Mouse (Mus musculus): Measurements from ENCODE around the gene Capza2.

DNA sequence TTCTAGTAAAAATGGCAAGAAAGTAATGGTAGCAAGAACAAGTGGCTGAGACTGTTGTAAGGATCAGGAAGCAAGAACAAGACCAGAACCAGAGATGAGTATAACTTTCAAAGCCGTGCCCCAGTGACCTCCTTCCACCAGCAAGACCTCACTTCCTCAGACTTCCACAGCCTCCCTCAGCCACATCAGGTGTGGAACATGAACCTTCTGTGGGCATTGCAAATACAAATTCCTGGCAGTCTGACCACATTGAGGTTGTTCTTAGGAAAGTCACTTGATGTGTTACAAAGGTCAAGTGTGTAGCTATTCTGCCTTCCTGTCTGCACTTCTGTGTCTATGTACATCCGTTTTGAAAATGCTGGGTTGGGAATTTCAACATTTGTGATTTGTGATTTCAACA, 16.1 kb downstream of the Capza2 start:
- no peak for TF ChIP-seq MYOD1 (IDR thresholded peaks at IDR 0.05; ENCODE audit: control insufficient read depth in 1 of 3, insufficient read length in 2 of 3, low read depth in 2 of 3)
- TF ChIP-seq POLR2A (IDR thresholded peaks at IDR 0.05; ENCODE audit: insufficient read length, low read depth), result no peak
- TF ChIP-seq POLR2AphosphoS2 (IDR thresholded peaks at IDR 0.05; ENCODE audit: insufficient read length, low read depth), result no peak
- no peak for TF ChIP-seq REST (IDR thresholded peaks at IDR 0.05; ENCODE audit: insufficient read depth, insufficient read length)
